Mouse (Mus musculus) embryonic facial prominence, embryonic 14.5 days (tissue): Measurements from ENCODE around the gene Mrpl16. TPM values are rescaled to one million over a fixed set of nuclear protein-coding genes. Genes with fewer than 3 reads are reported as not detected.

Source experiments
- ATAC-seq: fragments of 200-750 bp; cut with Nextera tagmentation; 2 replicates; pipeline ENCODE4 v1.8.0; 2017; ENCODE audit warnings: low read depth, moderate number of reproducible peaks, moderate TSS enrichment
- DNase-seq: peaks from one replicate; pipeline ENCODE4 v3.0.0-alpha.2; 2015; ENCODE audit warnings: low spot score
- H3K27ac ChIP-seq: fragments of 300-500 bp; sonication (generic); replicated peaks from 2 replicates; pipeline ENCODE4 v1.5.1; 2014; ENCODE audit warnings: low read depth, mild to moderate bottlenecking, low read length, moderate library complexity
- H3K27me3 ChIP-seq: fragments of 300-500 bp; sonication (generic); replicated peaks from 2 replicates; pipeline ENCODE4 v1.6.1; 2014; ENCODE audit warnings: low read length; ENCODE audit not compliant: control insufficient read depth, insufficient read depth
- H3K36me3 ChIP-seq: fragments of 300-500 bp; sonication (generic); 2 replicates; pipeline ENCODE4 v1.6.1; 2014; ENCODE audit warnings: low read length, mixed read lengths; ENCODE audit not compliant: control insufficient read depth, insufficient read depth
- H3K4me1 ChIP-seq: fragments of 300-500 bp; sonication (generic); 2 replicates; pipeline ENCODE4 v1.6.1; 2014; ENCODE audit warnings: antibody characterized with exemption, low read length; ENCODE audit not compliant: control insufficient read depth, insufficient read depth
- H3K4me2 ChIP-seq: fragments of 300-500 bp; sonication (generic); 2 replicates; pipeline ENCODE4 v1.6.1; 2014; ENCODE audit warnings: low read depth, mild to moderate bottlenecking, low read length, moderate library complexity, mixed read lengths
- H3K4me3 ChIP-seq: fragments of 300-500 bp; sonication (generic); 2 replicates; pipeline ENCODE4 v1.5.1; 2014; ENCODE audit warnings: low read depth, mild to moderate bottlenecking, low read length
- H3K9ac ChIP-seq: fragments of 300-500 bp; sonication (generic); 2 replicates; pipeline ENCODE4 v1.6.1; 2014; ENCODE audit warnings: low read depth, mild to moderate bottlenecking, low read length, moderate library complexity, mixed read lengths
- H3K9me3 ChIP-seq: fragments of 300-500 bp; sonication (generic); 2 replicates; pipeline ENCODE4 v1.6.1; 2016; ENCODE audit warnings: low read length; ENCODE audit not compliant: control insufficient read depth
- WGBS: fragments of 180-500 bp; shearing (Covaris S2); extraction: QIAGEN DNeasy Blood & Tissue Kit; methylation state at CpG from one replicate; pipeline ENCODE4 v1.1.7; 2014; 5-methylcytosine and 5-hydroxymethylcytosine counted together
- polyA plus RNA-seq: library from polyadenylated mRNA; unstranded; fragments of >200 nt; fragmentation: Nextera tagmentation; extraction: Ambion mirVana; gene quantifications from 2 replicates; pipeline ENCODE4 v1.2.1, GENCODE M21; 2014

Mrpl16 gene
- polyA plus RNA-seq, 1 experiment from 2014 or later: 48.9 TPM

- Histone ChIP-seq H3K36me3 (no peaks in the 10 kb centered on the region), H3K27ac (no peak overlapping the region), H3K9me3 (no peaks in the 10 kb centered on the region), H3K27me3 (no peaks in the 10 kb centered on the region), H3K4me2 (no peak overlapping the region), H3K4me1 (no peaks in the 10 kb centered on the region), H3K4me3 (no peak overlapping the region), H3K9ac (no peak overlapping the region)
- 78% methylated on average over 3 of the region's 3 CpGs for WGBS
- DNase-seq (no peak), ATAC-seq (no peak)
Measured at GRCm38 (mm10) chr19:11765059-11765458, 5.1 kb upstream of the Mrpl16 start.

- Histone ChIP-seq H3K9me3 (no peaks in the 10 kb centered on the region), H3K4me3 (no peak overlapping the region), H3K4me2 (no peak overlapping the region), H3K27me3 (no peaks in the 10 kb centered on the region), H3K27ac (no peak overlapping the region), H3K9ac (no peak overlapping the region), H3K36me3 (no peaks in the 10 kb centered on the region), H3K4me1 (peaks cover 4% of the 10 kb centered on the region; the same call in 1 of the 2 replicates)
- DNase-seq (no peak), ATAC-seq (no peak)
- 76% methylated on average over 4 of the region's 4 CpGs for WGBS
Measured at GRCm38 (mm10) chr19:11766413-11766812, 3.8 kb upstream of the Mrpl16 start.

- Histone ChIP-seq H3K4me2 (no peak overlapping the region), H3K36me3 (peaks cover 4% of the 10 kb centered on the region; the same call in 1 of the 2 replicates), H3K27me3 (no peaks in the 10 kb centered on the region), H3K4me3 (no peak overlapping the region), H3K4me1 (peaks cover 4% of the 10 kb centered on the region; the same call in 1 of the 2 replicates), H3K9me3 (no peaks in the 10 kb centered on the region), H3K9ac (no peak overlapping the region), H3K27ac (no peak overlapping the region)
- DNase-seq (peak; percentile 74), ATAC-seq (no peak)
- 12% methylated on average over 3 of the region's 3 CpGs for WGBS
Measured at GRCm38 (mm10) chr19:11768163-11768562, 2.0 kb upstream of the Mrpl16 start.

- H3K9ac ChIP-seq: no peak overlapping the region
- H3K4me1 ChIP-seq: peaks cover 4% of the 10 kb centered on the region; the same call in 1 of the 2 replicates
- no peak overlapping the region for H3K27ac ChIP-seq
- ATAC-seq: no peak
- DNase-seq: no peak
- peaks cover 16% of the 10 kb centered on the region for H3K36me3 ChIP-seq
- H3K4me2 ChIP-seq: peak overlapping the region; percentile 67
- no peaks in the 10 kb centered on the region for H3K27me3 ChIP-seq
- peak overlapping the region; percentile 63; the same call in 1 of the 2 replicates for H3K4me3 ChIP-seq
- 91% methylated on average over 5 of the region's 5 CpGs for WGBS
- no peaks in the 10 kb centered on the region for H3K9me3 ChIP-seq
Measured at GRCm38 (mm10) chr19:11769257-11769920, 802 bp upstream of the Mrpl16 start.

GRCm38 (mm10) chr19:11777191-11777865 lies 7.1 kb downstream of the Mrpl16 start:
- H3K9me3 ChIP-seq: no peaks in the 10 kb centered on the region
- peaks cover 30% of the 10 kb centered on the region for H3K36me3 ChIP-seq
- 59% methylated on average over 7 of the region's 7 CpGs for WGBS
- H3K4me3 ChIP-seq: no peak overlapping the region
- H3K4me2 ChIP-seq: no peak overlapping the region
- no peaks in the 10 kb centered on the region for H3K4me1 ChIP-seq
- no peak for ATAC-seq
- no peak overlapping the region for H3K27ac ChIP-seq
- H3K27me3 ChIP-seq: no peaks in the 10 kb centered on the region
- H3K9ac ChIP-seq: no peak overlapping the region
- peak; percentile 36 for DNase-seq

- no peak for DNase-seq
- Histone ChIP-seq H3K36me3 (no peaks in the 10 kb centered on the region), H3K27ac (no peak overlapping the region), H3K4me1 (no peaks in the 10 kb centered on the region), H3K4me2 (no peak overlapping the region), H3K27me3 (no peaks in the 10 kb centered on the region), H3K9me3 (no peaks in the 10 kb centered on the region), H3K4me3 (no peak overlapping the region), H3K9ac (no peak overlapping the region)
- WGBS: 91% methylated on average over 14 of the region's 14 CpGs
- ATAC-seq: no peak
Measured at GRCm38 (mm10) chr19:11785409-11786154, 15.4 kb downstream of the Mrpl16 start.

- DNase-seq: no peak
- H3K9me3 ChIP-seq: no peaks in the 10 kb centered on the region
- WGBS: 92% methylated on average over 6 of the region's 6 CpGs
- ATAC-seq: no peak
- H3K4me2 ChIP-seq: no peak overlapping the region
- H3K36me3 ChIP-seq: no peaks in the 10 kb centered on the region
- no peaks in the 10 kb centered on the region for H3K4me1 ChIP-seq
- H3K27me3 ChIP-seq: no peaks in the 10 kb centered on the region
- H3K9ac ChIP-seq: no peak overlapping the region
- H3K4me3 ChIP-seq: no peak overlapping the region
- no peak overlapping the region for H3K27ac ChIP-seq
Measured at GRCm38 (mm10) chr19:11787826-11788225, 17.6 kb downstream of the Mrpl16 start.

GRCm38 (mm10) chr19:11788876-11789275 lies 18.7 kb downstream of the Mrpl16 start:
- Histone ChIP-seq H3K9ac (no peak overlapping the region), H3K27me3 (no peaks in the 10 kb centered on the region), H3K4me3 (no peak overlapping the region), H3K4me2 (no peak overlapping the region), H3K36me3 (no peaks in the 10 kb centered on the region), H3K27ac (no peak overlapping the region), H3K4me1 (no peaks in the 10 kb centered on the region), H3K9me3 (no peaks in the 10 kb centered on the region)
- no peak for ATAC-seq
- no peak for DNase-seq
- 77% methylated on average over 6 of the region's 6 CpGs for WGBS
